Mouse (Mus musculus): ENCODE measurements around the gene Tymp. TPM values are rescaled to one million over a fixed set of nuclear protein-coding genes. Genes with fewer than 3 reads are reported as not detected.
A peak's percentile ranks its signal among the peaks of the same experiment; 100 is the strongest.

Tymp gene
- total RNA-seq, 1 experiment: 0.94 TPM

DNA sequence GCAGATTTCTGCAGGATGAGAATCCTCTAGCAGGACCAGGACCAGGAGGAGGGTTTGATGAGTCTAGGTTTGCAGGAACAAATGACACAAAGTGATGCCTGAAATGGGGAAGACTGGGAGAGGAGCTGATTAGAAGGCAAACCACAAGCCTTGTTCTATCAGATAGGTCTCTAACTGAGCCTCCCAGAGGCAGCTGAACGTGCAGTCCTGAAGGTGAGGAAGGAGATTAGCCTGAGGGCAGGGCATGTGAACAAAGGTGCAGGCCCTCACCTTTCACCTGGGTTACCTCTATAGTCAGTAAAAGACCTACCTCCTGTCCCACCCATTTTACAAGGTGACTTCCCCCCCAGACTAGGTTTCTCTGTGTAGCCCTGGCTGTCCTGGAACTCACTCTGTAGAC is 22.9 kb upstream of the Tymp start:
- H3K9ac ChIP-seq (ENCODE audit: insufficient read depth, low read depth, low read length, poor library complexity, severe bottlenecking): no peak overlapping the region
- peaks cover 0 to 5% of the 10 kb centered on the region in 2 experiments; a peak in 1 of 4 replicates for H3K4me1 ChIP-seq (ENCODE audit: control insufficient read depth in 2 of 2, insufficient read depth in 2 of 2, low read length in 2 of 2, poor library complexity in 1 of 2)
- no peaks in the 10 kb centered on the region for H3K9me3 ChIP-seq (ENCODE audit: control insufficient read depth, insufficient read depth, low read depth, low read length)
- no peak overlapping the region for H3K4me3 ChIP-seq (ENCODE audit: insufficient read depth in 1 of 2, low read depth in 1 of 2, low read length in 2 of 2, poor library complexity in 1 of 2, severe bottlenecking in 1 of 2)
- H3K36me3 ChIP-seq (ENCODE audit: control insufficient read depth, insufficient read depth, low read length, poor library complexity, severe bottlenecking): no peaks in the 10 kb centered on the region
- H3K27ac ChIP-seq (ENCODE audit: insufficient read depth, low read depth, low read length, poor library complexity, severe bottlenecking): no peak overlapping the region
- TF ChIP-seq MAFK (IDR thresholded peaks at IDR 0.05; ENCODE audit: insufficient read depth, low read depth, low read length) (no peak), CHD2 (IDR thresholded peaks at IDR 0.05; ENCODE audit: low read depth, low read length) (no peak), ZC3H11A (IDR thresholded peaks at IDR 0.05; ENCODE audit: borderline replicate concordance, low read depth, low read length) (no peak), HCFC1 (IDR thresholded peaks at IDR 0.05; ENCODE audit: borderline replicate concordance, insufficient read depth, low read length) (no peak), ZNF384 (IDR thresholded peaks at IDR 0.05; ENCODE audit: low read depth, low read length) (no peak)
- in situ Hi-C loops (cut with MboI; ENCODE audit: low sequenced_read_pairs in 2 of 2, unreplicated experiment in 2 of 2): no loop called here
- no peak for DNase-seq (ENCODE audit: low read depth, low spot score)

DNA sequence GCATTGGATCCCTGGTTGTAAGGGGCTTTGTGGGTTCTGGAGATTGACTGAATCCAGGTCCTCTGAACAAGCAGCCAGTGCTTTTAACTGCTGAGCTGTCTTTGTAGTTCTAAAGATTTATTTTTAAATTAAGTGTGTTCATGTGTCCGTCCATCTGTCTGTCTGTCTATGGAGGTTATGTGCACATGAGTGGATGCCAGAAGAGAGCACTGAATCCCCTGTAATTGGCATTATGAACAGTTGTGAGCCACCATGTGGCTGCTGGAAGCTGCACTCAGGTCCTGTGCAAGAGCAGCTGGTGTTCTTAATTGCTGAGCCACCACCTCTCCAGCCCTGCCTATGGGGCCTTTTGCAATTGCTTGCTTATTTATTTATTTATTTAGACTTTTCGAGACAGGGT is 21.3 kb upstream of the Tymp start:
- TF ChIP-seq MAFK (IDR thresholded peaks at IDR 0.05; ENCODE audit: insufficient read depth, low read depth, low read length): no peak
- TF ChIP-seq HCFC1 (IDR thresholded peaks at IDR 0.05; ENCODE audit: borderline replicate concordance, insufficient read depth, low read length): no peak
- no peak for TF ChIP-seq ZNF384 (IDR thresholded peaks at IDR 0.05; ENCODE audit: low read depth, low read length)
- in situ Hi-C loops (cut with MboI; ENCODE audit: low sequenced_read_pairs in 2 of 2, unreplicated experiment in 2 of 2): no loop called here
- Histone ChIP-seq H3K36me3 (ENCODE audit: control insufficient read depth, insufficient read depth, low read length, poor library complexity, severe bottlenecking) (no peaks in the 10 kb centered on the region), H3K9me3 (ENCODE audit: control insufficient read depth, insufficient read depth, low read depth, low read length) (no peaks in the 10 kb centered on the region), H3K9ac (ENCODE audit: insufficient read depth, low read depth, low read length, poor library complexity, severe bottlenecking) (no peak overlapping the region), H3K27ac (ENCODE audit: insufficient read depth, low read depth, low read length, poor library complexity, severe bottlenecking) (no peak overlapping the region), H3K4me3 (ENCODE audit: insufficient read depth in 1 of 2, low read depth in 1 of 2, low read length in 2 of 2, poor library complexity in 1 of 2, severe bottlenecking in 1 of 2) (no peak overlapping the region), H3K4me1 (ENCODE audit: control insufficient read depth in 2 of 2, insufficient read depth in 2 of 2, low read length in 2 of 2, poor library complexity in 1 of 2) (peaks cover 0 to 5% of the 10 kb centered on the region in 2 experiments; a peak in 1 of 4 replicates)
- DNase-seq (ENCODE audit: low read depth, low spot score): no peak

DNA sequence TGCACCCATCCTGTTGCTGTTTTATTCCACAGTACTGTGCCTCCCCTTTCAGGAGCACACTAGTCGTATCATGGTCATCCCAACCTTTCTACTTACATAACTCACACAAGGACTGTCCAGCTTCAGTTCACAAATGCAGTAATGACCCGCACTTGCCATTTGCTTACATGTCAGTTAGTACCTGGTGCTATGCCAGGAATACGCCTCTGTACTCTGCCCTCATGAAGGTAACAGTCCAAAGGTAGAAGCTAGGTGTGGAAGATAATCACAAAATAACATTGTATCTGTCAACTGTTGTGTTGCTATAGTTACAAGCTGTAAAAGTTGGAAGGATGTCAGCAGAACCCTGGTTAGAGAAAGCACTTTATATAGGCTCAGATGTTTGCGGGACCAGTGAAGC is 20.0 kb upstream of the Tymp start:
- H3K4me1 ChIP-seq (ENCODE audit: control insufficient read depth in 2 of 2, insufficient read depth in 2 of 2, low read length in 2 of 2, poor library complexity in 1 of 2): peaks cover 0 to 5% of the 10 kb centered on the region in 2 experiments; a peak in 1 of 4 replicates
- H3K9me3 ChIP-seq (ENCODE audit: control insufficient read depth, insufficient read depth, low read depth, low read length): no peaks in the 10 kb centered on the region
- no peaks in the 10 kb centered on the region for H3K36me3 ChIP-seq (ENCODE audit: control insufficient read depth, insufficient read depth, low read length, poor library complexity, severe bottlenecking)
- no peak overlapping the region for H3K9ac ChIP-seq (ENCODE audit: insufficient read depth, low read depth, low read length, poor library complexity, severe bottlenecking)
- DNase-seq (ENCODE audit: low read depth, low spot score): no peak
- in situ Hi-C loops (cut with MboI; ENCODE audit: low sequenced_read_pairs in 2 of 2, unreplicated experiment in 2 of 2): no loop called here
- no peak overlapping the region for H3K27ac ChIP-seq (ENCODE audit: insufficient read depth, low read depth, low read length, poor library complexity, severe bottlenecking)
- no peak for TF ChIP-seq HCFC1 (IDR thresholded peaks at IDR 0.05; ENCODE audit: borderline replicate concordance, insufficient read depth, low read length)
- TF ChIP-seq MAFK (IDR thresholded peaks at IDR 0.05; ENCODE audit: insufficient read depth, low read depth, low read length): no peak
- no peak for TF ChIP-seq ZNF384 (IDR thresholded peaks at IDR 0.05; ENCODE audit: low read depth, low read length)
- TF ChIP-seq CHD2 (IDR thresholded peaks at IDR 0.05; ENCODE audit: low read depth, low read length): no peak
- no peak overlapping the region for H3K4me3 ChIP-seq (ENCODE audit: insufficient read depth in 1 of 2, low read depth in 1 of 2, low read length in 2 of 2, poor library complexity in 1 of 2, severe bottlenecking in 1 of 2)

DNA sequence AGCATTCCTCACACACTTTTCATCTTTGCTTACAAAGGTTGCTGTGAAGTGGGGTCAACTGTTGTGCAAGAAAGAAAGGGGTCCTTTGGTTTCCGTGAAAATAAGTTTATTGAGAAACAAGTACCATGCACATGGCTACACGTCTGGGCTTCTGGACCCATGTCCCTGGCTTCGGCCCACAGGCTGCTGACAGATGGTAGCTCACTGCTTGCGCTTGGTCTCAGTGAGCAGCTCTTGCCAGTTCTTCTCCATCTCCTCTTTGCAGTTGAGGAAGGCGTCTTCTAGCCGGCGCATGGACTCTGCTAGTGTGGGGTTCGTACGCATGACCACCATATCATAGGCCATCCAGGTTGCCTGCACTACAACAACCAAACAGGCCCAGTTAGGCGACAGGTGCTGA is 13.2 kb upstream of the Tymp start:
- no peaks in the 10 kb centered on the region for H3K9me3 ChIP-seq (ENCODE audit: control insufficient read depth, insufficient read depth, low read depth, low read length)
- no peak overlapping the region for H3K4me3 ChIP-seq (ENCODE audit: insufficient read depth in 1 of 2, low read depth in 1 of 2, low read length in 2 of 2, poor library complexity in 1 of 2, severe bottlenecking in 1 of 2)
- H3K4me1 ChIP-seq (ENCODE audit: control insufficient read depth in 2 of 2, insufficient read depth in 2 of 2, low read length in 2 of 2, poor library complexity in 1 of 2): peaks cover 0 to 6% of the 10 kb centered on the region in 2 experiments; a peak in 1 of 4 replicates
- DNase-seq (ENCODE audit: low read depth, low spot score): no peak
- TF ChIP-seq ZC3H11A (IDR thresholded peaks at IDR 0.05; ENCODE audit: borderline replicate concordance, low read depth, low read length): no peak
- TF ChIP-seq MAFK (IDR thresholded peaks at IDR 0.05; ENCODE audit: insufficient read depth, low read depth, low read length): no peak
- TF ChIP-seq ZNF384 (IDR thresholded peaks at IDR 0.05; ENCODE audit: low read depth, low read length): no peak
- no peak for TF ChIP-seq CHD2 (IDR thresholded peaks at IDR 0.05; ENCODE audit: low read depth, low read length)
- no peak for TF ChIP-seq HCFC1 (IDR thresholded peaks at IDR 0.05; ENCODE audit: borderline replicate concordance, insufficient read depth, low read length)
- no peak overlapping the region for H3K9ac ChIP-seq (ENCODE audit: insufficient read depth, low read depth, low read length, poor library complexity, severe bottlenecking)
- in situ Hi-C loops (cut with MboI; ENCODE audit: low sequenced_read_pairs in 2 of 2, unreplicated experiment in 2 of 2): no loop called here
- no peaks in the 10 kb centered on the region for H3K36me3 ChIP-seq (ENCODE audit: control insufficient read depth, insufficient read depth, low read length, poor library complexity, severe bottlenecking)
- H3K27ac ChIP-seq (ENCODE audit: insufficient read depth, low read depth, low read length, poor library complexity, severe bottlenecking): no peak overlapping the region

- in situ Hi-C loops (cut with MboI; ENCODE audit: low sequenced_read_pairs in 2 of 2, unreplicated experiment in 2 of 2): no loop called here
- no peak overlapping the region for H3K27ac ChIP-seq (ENCODE audit: insufficient read depth, low read depth, low read length, poor library complexity, severe bottlenecking)
- H3K9ac ChIP-seq (ENCODE audit: insufficient read depth, low read depth, low read length, poor library complexity, severe bottlenecking): no peak overlapping the region
These were observed 10.3 kb upstream of the Tymp start for GRCm38 (mm10) chr15:89387127-89387526.

More at GRCm38 (mm10) chr15:89387127-89387526, 10.3 kb upstream of the Tymp start:
- Histone ChIP-seq H3K4me1 (ENCODE audit: control insufficient read depth in 2 of 2, insufficient read depth in 2 of 2, low read length in 2 of 2, poor library complexity in 1 of 2) (peaks cover 0 to 6% of the 10 kb centered on the region in 2 experiments; a peak in 1 of 4 replicates), H3K9me3 (ENCODE audit: control insufficient read depth, insufficient read depth, low read depth, low read length) (no peaks in the 10 kb centered on the region), H3K4me3 (ENCODE audit: insufficient read depth in 1 of 2, low read depth in 1 of 2, low read length in 2 of 2, poor library complexity in 1 of 2, severe bottlenecking in 1 of 2) (peak overlapping the region; percentile 12 to 39; a peak in 2 of 4 replicates), H3K36me3 (ENCODE audit: control insufficient read depth, insufficient read depth, low read length, poor library complexity, severe bottlenecking) (no peaks in the 10 kb centered on the region)
- TF ChIP-seq CHD2 (IDR thresholded peaks at IDR 0.05; ENCODE audit: low read depth, low read length) (no peak), ZNF384 (IDR thresholded peaks at IDR 0.05; ENCODE audit: low read depth, low read length) (no peak), MAFK (IDR thresholded peaks at IDR 0.05; ENCODE audit: insufficient read depth, low read depth, low read length) (no peak), HCFC1 (IDR thresholded peaks at IDR 0.05; ENCODE audit: borderline replicate concordance, insufficient read depth, low read length) (no peak), ZC3H11A (IDR thresholded peaks at IDR 0.05; ENCODE audit: borderline replicate concordance, low read depth, low read length) (no peak)
- DNase-seq (ENCODE audit: low read depth, low spot score): no peak
